Mouse (Mus musculus) bone marrow, adult 2 months (tissue): ENCODE data around the gene Caml.

Source experiments
- CTCF ChIP-seq: fragments of 200-500 bp; IDR thresholded peaks from 2 replicates; pipeline ENCODE4 v1.5.1; 2011; ENCODE audit warnings: low read length, control low read depth; ENCODE audit not compliant: control insufficient read depth, insufficient read depth
- POLR2A ChIP-seq: fragments of 200-500 bp; IDR thresholded peaks from 2 replicates; pipeline ENCODE4 v1.6.1; 2011; ENCODE audit warnings: low read depth, mild to moderate bottlenecking, control low read depth, low read length, borderline replicate concordance; ENCODE audit not compliant: control insufficient read depth

- TF ChIP-seq CTCF (no peak), POLR2A (no peak)
These were observed 15.2 kb upstream of the Caml start for GRCm38 (mm10) chr13:55607624-55608006.
